Mouse (Mus musculus) intestine, postnatal 0 days (tissue): ENCODE results near the gene Kazn. TPM values are rescaled to one million over a fixed set of nuclear protein-coding genes. Genes with fewer than 3 reads are reported as not detected.

ENCODE experiments used
- ATAC-seq: fragments of 200-750 bp; cut with Nextera tagmentation; 2 replicates; pipeline ENCODE4 v1.8.0; 2017; ENCODE audit warnings: mild to moderate bottlenecking, moderate TSS enrichment, moderate library complexity
- H3K27ac ChIP-seq: fragments of 300-500 bp; sonication (generic); 2 replicates; pipeline ENCODE4 v1.5.1; 2014; ENCODE audit warnings: mild to moderate bottlenecking, low read depth, low read length, moderate library complexity
- H3K27me3 ChIP-seq: fragments of 300-500 bp; sonication (generic); replicated peaks from 2 replicates; pipeline ENCODE4 v1.6.1; 2014; ENCODE audit warnings: low read length, mixed read lengths; ENCODE audit not compliant: control insufficient read depth, insufficient read depth
- H3K36me3 ChIP-seq: fragments of 300-500 bp; sonication (generic); 2 replicates; pipeline ENCODE4 v1.6.1; 2014; ENCODE audit warnings: mild to moderate bottlenecking, moderate library complexity; ENCODE audit not compliant: control insufficient read depth, insufficient read depth
- H3K4me1 ChIP-seq: fragments of 300-500 bp; sonication (generic); replicated peaks from 2 replicates; pipeline ENCODE4 v1.6.1; 2014; ENCODE audit warnings: antibody characterized with exemption, low read length, mixed read lengths; ENCODE audit not compliant: control insufficient read depth, insufficient read depth
- H3K4me2 ChIP-seq: fragments of 300-500 bp; sonication (generic); replicated peaks from 2 replicates; pipeline ENCODE4 v1.6.1; 2014; ENCODE audit warnings: low read depth, mild to moderate bottlenecking, moderate library complexity
- H3K4me3 ChIP-seq: fragments of 300-500 bp; sonication (generic); 2 replicates; pipeline ENCODE4 v1.5.1; 2014; ENCODE audit warnings: low read depth, low read length
- H3K9ac ChIP-seq: fragments of 300-500 bp; sonication (generic); 2 replicates; pipeline ENCODE4 v1.6.1; 2014; ENCODE audit warnings: mild to moderate bottlenecking, low read depth, low read length
- H3K9me3 ChIP-seq: fragments of 300-500 bp; sonication (generic); 2 replicates; pipeline ENCODE4 v1.6.1; 2016; ENCODE audit warnings: mixed run types; ENCODE audit not compliant: control insufficient read depth
- CTCF ChIP-seq: sonication (generic); IDR thresholded peaks from 2 replicates; pipeline ENCODE4 v1.5.1; 2016; ENCODE audit warnings: low read depth, mild to moderate bottlenecking, control low read depth, antibody characterized with exemption, moderate library complexity
- WGBS: fragments of 180-500 bp; shearing (Covaris S2); extraction: QIAGEN DNeasy Blood & Tissue Kit; methylation state at CpG from one replicate; pipeline ENCODE4 v1.1.7; 2014; 5-methylcytosine and 5-hydroxymethylcytosine counted together
- polyA plus RNA-seq: library from polyadenylated mRNA; unstranded; fragments of >200 nt; fragmentation: Nextera tagmentation; extraction: Ambion mirVana; gene quantifications from 2 replicates; pipeline ENCODE4 v1.2.1, GENCODE M21; 2015

Gene Kazn
- polyA plus RNA-seq, 1 experiment from 2014 or later: 17.5 TPM

GRCm38 (mm10) chr4:142139729-142140128 is 99.5 kb downstream of the Kazn start:
- TF ChIP-seq CTCF: no peak
- Histone ChIP-seq H3K4me3 (no peak overlapping the region), H3K27ac (no peak overlapping the region), H3K27me3 (no peaks in the 10 kb centered on the region), H3K9me3 (no peaks in the 10 kb centered on the region), H3K4me1 (no peaks in the 10 kb centered on the region), H3K9ac (no peak overlapping the region), H3K4me2 (no peak overlapping the region), H3K36me3 (peaks cover 28% of the 10 kb centered on the region)
- 81% methylated on average over 5 of the region's 5 CpGs for WGBS
- ATAC-seq: no peak

- Histone ChIP-seq H3K9ac (no peak overlapping the region), H3K9me3 (no peaks in the 10 kb centered on the region), H3K4me1 (no peaks in the 10 kb centered on the region), H3K36me3 (peaks cover 23% of the 10 kb centered on the region), H3K4me2 (no peak overlapping the region), H3K27ac (no peak overlapping the region), H3K27me3 (no peaks in the 10 kb centered on the region), H3K4me3 (no peak overlapping the region)
- TF ChIP-seq CTCF: no peak
- WGBS: 67% methylated on average over 9 of the region's 9 CpGs
- ATAC-seq: no peak
Measured at GRCm38 (mm10) chr4:142138356-142139099, 100.7 kb downstream of the Kazn start.

- ATAC-seq: no peak
- H3K27me3 ChIP-seq: no peaks in the 10 kb centered on the region
- peaks cover 15% of the 10 kb centered on the region for H3K36me3 ChIP-seq
- H3K9me3 ChIP-seq: no peaks in the 10 kb centered on the region
- WGBS: 93% methylated on average over 10 of the region's 10 CpGs
- H3K4me2 ChIP-seq: no peak overlapping the region
- TF ChIP-seq CTCF: no peak
- H3K9ac ChIP-seq: no peak overlapping the region
- no peak overlapping the region for H3K27ac ChIP-seq
- no peak overlapping the region for H3K4me3 ChIP-seq
- H3K4me1 ChIP-seq: no peaks in the 10 kb centered on the region
Measured at GRCm38 (mm10) chr4:142136766-142137503, 102.3 kb downstream of the Kazn start.

- H3K27me3 ChIP-seq: no peaks in the 10 kb centered on the region
- H3K9me3 ChIP-seq: no peaks in the 10 kb centered on the region
- no peak overlapping the region for H3K27ac ChIP-seq
- no peaks in the 10 kb centered on the region for H3K4me1 ChIP-seq
- no peak overlapping the region for H3K9ac ChIP-seq
- H3K4me2 ChIP-seq: no peak overlapping the region
- H3K4me3 ChIP-seq: no peak overlapping the region
- ATAC-seq: no peak
- TF ChIP-seq CTCF: no peak
- peaks cover 7% of the 10 kb centered on the region; the same call in 1 of the 2 replicates for H3K36me3 ChIP-seq
- WGBS: 83% methylated on average over 2 of the region's 2 CpGs
Measured at GRCm38 (mm10) chr4:142135515-142135914, 103.7 kb downstream of the Kazn start.

- Histone ChIP-seq H3K4me3 (no peak overlapping the region), H3K9me3 (no peaks in the 10 kb centered on the region), H3K27ac (no peak overlapping the region), H3K36me3 (no peaks in the 10 kb centered on the region), H3K4me1 (no peaks in the 10 kb centered on the region), H3K27me3 (no peaks in the 10 kb centered on the region), H3K9ac (no peak overlapping the region), H3K4me2 (no peak overlapping the region)
- WGBS: 76% methylated on average over 5 of the region's 5 CpGs
- no peak for ATAC-seq
- no peak for TF ChIP-seq CTCF
Measured at GRCm38 (mm10) chr4:142130162-142130561, 109.0 kb downstream of the Kazn start.

GRCm38 (mm10) chr4:142127275-142127788 is 111.9 kb downstream of the Kazn start:
- WGBS: 77% methylated on average over 6 of the region's 6 CpGs
- H3K9ac ChIP-seq: no peak overlapping the region
- H3K9me3 ChIP-seq: no peaks in the 10 kb centered on the region
- H3K36me3 ChIP-seq: no peaks in the 10 kb centered on the region
- H3K4me2 ChIP-seq: no peak overlapping the region
- no peaks in the 10 kb centered on the region for H3K27me3 ChIP-seq
- H3K4me1 ChIP-seq: no peaks in the 10 kb centered on the region
- TF ChIP-seq CTCF: no peak
- H3K4me3 ChIP-seq: no peak overlapping the region
- no peak overlapping the region for H3K27ac ChIP-seq
- 0 out of 2 replicates have a peak, but pooled peaks have one; percentile 54 for ATAC-seq
